Mouse (Mus musculus) liver, embryonic 14.5 days (tissue): ENCODE data around the gene Slc16a6.

ENCODE experiments used
- CTCF ChIP-seq: IDR thresholded peaks from 2 replicates; pipeline ENCODE4 v1.5.1; 2016; ENCODE audit warnings: antibody characterized with exemption, low read depth, control low read depth
- EP300 ChIP-seq: IDR thresholded peaks from 2 replicates; pipeline ENCODE4 v1.6.1; 2016; ENCODE audit warnings: antibody characterized with exemption, low read depth

GRCm38 (mm10) chr11:109442166-109442730, 31.1 kb downstream of the Slc16a6 start:
- TF ChIP-seq CTCF: no peak
- no peak for TF ChIP-seq EP300
